8 mouse cellular contexts compared by ENCODE assay signal in genomic region chr12:24651642-24652342, GRCm38 (mm10). TPM values are rescaled to one million over a fixed set of nuclear protein-coding genes. Genes with fewer than 3 reads are reported as not detected.
DNase-seq lines count a peak whose midpoint lies in the region; ATAC-seq and TF ChIP-seq lines count a peak whose summit lies in the region.

No protein-coding gene starts in this region.

- intact Hi-C loops in heart, postnatal 36 days (cut with DNase I): loop anchor here (2.0 kb wide), 1 partner anchor 29 kb away; the partner anchor contains the start of gene Cys1

- peaks cover 6 to 9% of the 10 kb centered on the region in 2 experiments; a peak in 3 of 4 replicates for H3K4me1 ChIP-seq in ES-E14 (ENCODE audit: control insufficient read depth in 2 of 2, insufficient read depth in 2 of 2, low read length in 2 of 2, poor library complexity in 1 of 2)
- H3K4me1 ChIP-seq in forebrain, embryonic 15.5 days: peaks cover 31% of the 10 kb centered on the region
- peaks cover 21% of the 10 kb centered on the region for H3K4me1 ChIP-seq in lung, embryonic 14.5 days (ENCODE audit: insufficient read depth)
- H3K4me1 ChIP-seq in olfactory bulb, adult 2 months (ENCODE audit: control insufficient read depth, insufficient read depth, low read length): peaks cover 19% of the 10 kb centered on the region
- peaks cover 10% of the 10 kb centered on the region for H3K4me1 ChIP-seq in thymus, adult 2 months (replicated peaks; ENCODE audit: control insufficient read depth, insufficient read depth, low read length)

- no peaks in the 10 kb centered on the region for H3K9me3 ChIP-seq in ES-E14 (ENCODE audit: control insufficient read depth, insufficient read depth, low read depth, low read length)
- H3K9me3 ChIP-seq in forebrain, embryonic 15.5 days: no peaks in the 10 kb centered on the region
- H3K9me3 ChIP-seq in lung, embryonic 14.5 days (ENCODE audit: low read depth, low read length): no peaks in the 10 kb centered on the region

- peak; percentile 65 for ATAC-seq in forebrain, embryonic 15.5 days (replicated peaks)
- peak; percentile 84 for ATAC-seq in lung, embryonic 14.5 days (ENCODE audit: insufficient read depth)

- peak overlapping the region; percentile 83 to 90 for H3K4me3 ChIP-seq in ES-E14 (ENCODE audit: insufficient read depth in 1 of 2, low read depth in 1 of 2, low read length in 2 of 2, poor library complexity in 1 of 2, severe bottlenecking in 1 of 2)
- H3K4me3 ChIP-seq in forebrain, embryonic 15.5 days: peak overlapping the region; percentile 78
- peak overlapping the region; percentile 94 for H3K4me3 ChIP-seq in layer of hippocampus, adult 2 months
- H3K4me3 ChIP-seq in lung, embryonic 14.5 days (ENCODE audit: low read depth, low read length): peak overlapping the region; percentile 90
- H3K4me3 ChIP-seq in olfactory bulb, adult 2 months (ENCODE audit: insufficient read depth, low read depth, low read length): peak overlapping the region; percentile 82
- peak overlapping the region; percentile 74 for H3K4me3 ChIP-seq in thymus, adult 2 months (ENCODE audit: control insufficient read depth, insufficient read depth, low read length)

- peak overlapping the region; percentile 90 for H3K9ac ChIP-seq in ES-E14 (ENCODE audit: insufficient read depth, low read depth, low read length, poor library complexity, severe bottlenecking)
- peak overlapping the region; percentile 86 for H3K9ac ChIP-seq in forebrain, embryonic 15.5 days (replicated peaks)
- H3K9ac ChIP-seq in lung, embryonic 14.5 days: peak overlapping the region; percentile 99

- no peaks in the 10 kb centered on the region for H3K27me3 ChIP-seq in forebrain, embryonic 15.5 days
- H3K27me3 ChIP-seq in lung, embryonic 14.5 days (ENCODE audit: insufficient read depth, low read length): no peaks in the 10 kb centered on the region
- no peaks in the 10 kb centered on the region for H3K27me3 ChIP-seq in thymus, adult 2 months (ENCODE audit: control insufficient read depth, insufficient read depth, low read length)

- TF ChIP-seq CTCF in layer of hippocampus, adult 2 months (conservative IDR thresholded peaks at IDR 0.05): no peak
- TF ChIP-seq CTCF in lung, embryonic 14.5 days (IDR thresholded peaks at IDR 0.05; ENCODE audit: low read depth): no peak
- no peak for TF ChIP-seq CTCF in olfactory bulb, adult 2 months (IDR thresholded peaks at IDR 0.05; ENCODE audit: insufficient read depth, low read depth, low read length)
- TF ChIP-seq CTCF in thymus, adult 2 months (IDR thresholded peaks at IDR 0.05; ENCODE audit: borderline replicate concordance, control insufficient read depth, extremely low read depth, insufficient read depth, low read length, poor library complexity): 0 out of 2 replicates have a peak, but pooled peaks have one; percentile 7

- peak overlapping the region; percentile 76 for H3K4me2 ChIP-seq in forebrain, embryonic 15.5 days (replicated peaks)
- peak overlapping the region; percentile 72 for H3K4me2 ChIP-seq in lung, embryonic 14.5 days

- DNase-seq in ES-E14 (ENCODE audit: low read depth, low spot score): peak; percentile 96
- peak; percentile 91 for DNase-seq in cerebellum, adult 11-12 months
- DNase-seq in heart, postnatal 36 days: peak; percentile 98 to 99
- DNase-seq in layer of hippocampus, adult 2 months (ENCODE audit: low spot score in 2 of 2): peak; percentile 88 to 91
- DNase-seq in lung, embryonic 14.5 days: peak; percentile 98
- peak; percentile 89 for DNase-seq in thymus, adult 2 months

- in situ Hi-C loops in ES-E14 (cut with MboI; ENCODE audit: low sequenced_read_pairs in 2 of 2, unreplicated experiment in 2 of 2): no loop called here

- under 1% methylated on average over 36 of the region's 36 CpGs for WGBS in forebrain, embryonic 15.5 days
- 1% methylated on average over 36 of the region's 36 CpGs for WGBS in lung, embryonic 14.5 days
- 2% methylated on average over 36 of the region's 36 CpGs for WGBS in olfactory bulb, adult 2 months
- WGBS in thymus, adult 2 months: 3% methylated on average over 36 of the region's 36 CpGs

- peak overlapping the region; percentile 90 for H3K27ac ChIP-seq in ES-E14 (ENCODE audit: insufficient read depth, low read depth, low read length, poor library complexity, severe bottlenecking)
- peak overlapping the region; percentile 93 for H3K27ac ChIP-seq in forebrain, embryonic 15.5 days (replicated peaks)
- peak overlapping the region; percentile 96 for H3K27ac ChIP-seq in layer of hippocampus, adult 2 months
- H3K27ac ChIP-seq in lung, embryonic 14.5 days (ENCODE audit: low read depth): peak overlapping the region; percentile 98
- H3K27ac ChIP-seq in olfactory bulb, adult 2 months (ENCODE audit: insufficient read depth, low read depth, low read length): peak overlapping the region; percentile 74
- no peak overlapping the region for H3K27ac ChIP-seq in thymus, adult 2 months (ENCODE audit: control insufficient read depth, insufficient read depth, low read length)

- H3K36me3 ChIP-seq in ES-E14 (ENCODE audit: control insufficient read depth, insufficient read depth, low read length, poor library complexity, severe bottlenecking): peaks cover 24% of the 10 kb centered on the region
- H3K36me3 ChIP-seq in forebrain, embryonic 15.5 days: peaks cover 21% of the 10 kb centered on the region
- H3K36me3 ChIP-seq in lung, embryonic 14.5 days (ENCODE audit: insufficient read depth): peaks cover 32% of the 10 kb centered on the region
- no peaks in the 10 kb centered on the region for H3K36me3 ChIP-seq in thymus, adult 2 months (ENCODE audit: control insufficient read depth, insufficient read depth, low read length)

- TF ChIP-seq POLR2A in olfactory bulb, adult 2 months (IDR thresholded peaks at IDR 0.05; ENCODE audit: insufficient read depth, low read depth, low read length): peak; percentile 46; the same call in 1 of the 2 replicates
- no peak for TF ChIP-seq POLR2A in thymus, adult 2 months (IDR thresholded peaks at IDR 0.05; ENCODE audit: control insufficient read depth, extremely low read depth, insufficient read depth, low read length, poor library complexity)

TF ChIP-seq in ES-E14, 5 proteins besides CTCF, POLR2A, EP300 and RAD21:
- TF ChIP-seq MAFK (IDR thresholded peaks at IDR 0.05; ENCODE audit: insufficient read depth, low read depth, low read length) (no peak), HCFC1 (IDR thresholded peaks at IDR 0.05; ENCODE audit: borderline replicate concordance, insufficient read depth, low read length) (no peak), ZC3H11A (IDR thresholded peaks at IDR 0.05; ENCODE audit: borderline replicate concordance, low read depth, low read length) (no peak), ZNF384 (IDR thresholded peaks at IDR 0.05; ENCODE audit: low read depth, low read length) (no peak), CHD2 (IDR thresholded peaks at IDR 0.05; ENCODE audit: low read depth, low read length) (no peak)
TF ChIP-seq in ES-E14: peak in this region for 0.

RNA-seq across cellular contexts. Expression of gene Klf11, which starts 0.7 kb away (rescaled TPM):
- total RNA-seq in ES-E14 (2012; rRNA removed): 7.3 and 9.7 TPM in 2 replicates
- polyA plus RNA-seq in forebrain, embryonic 15.5 days (2015; fragmentation: Nextera tagmentation; extraction: Ambion mirVana): 16.6 and 17.7 TPM in 2 replicates
- 10 to 100 TPM; 10.9 to 16.4 TPM for total RNA-seq in heart, postnatal 36 days (2021)
- total RNA-seq in layer of hippocampus, adult 2 months (2021): 1 to 10 TPM; 3.9 to 4.4 TPM
- 12.3 and 13.4 TPM in 2 replicates for polyA plus RNA-seq in lung, embryonic 14.5 days (2014; fragmentation: Nextera tagmentation; extraction: Ambion mirVana)
- polyA plus RNA-seq in olfactory bulb, adult 2 months (2012; ENCODE audit: insufficient read depth, insufficient read length, low replicate concordance, missing spikeins): not detected in 2 replicates
- 4.9 and 6.5 TPM in 2 replicates for polyA plus RNA-seq in thymus, adult 2 months (2012; rRNA removed)

RNA-seq across cellular contexts. Expression of gene Cys1, which starts 29.8 kb away (rescaled TPM):
- not detected in 2 replicates for total RNA-seq in ES-E14 (2012; rRNA removed)
- 2.1 TPM in 2 replicates for polyA plus RNA-seq in forebrain, embryonic 15.5 days (2015; fragmentation: Nextera tagmentation; extraction: Ambion mirVana)
- total RNA-seq in heart, postnatal 36 days (2021): 1 to 10 TPM; 5.5 to 6.5 TPM
- 10 to 100 TPM; 22.8 to 28.6 TPM for total RNA-seq in layer of hippocampus, adult 2 months (2021)
- polyA plus RNA-seq in lung, embryonic 14.5 days (2014; fragmentation: Nextera tagmentation; extraction: Ambion mirVana): 1.3 and 2.4 TPM in 2 replicates
- not detected in 2 replicates for polyA plus RNA-seq in olfactory bulb, adult 2 months (2012; ENCODE audit: insufficient read depth, insufficient read length, low replicate concordance, missing spikeins)
- polyA plus RNA-seq in thymus, adult 2 months (2012; rRNA removed): 1.6 and 3.4 TPM in 2 replicates

RNA-seq across cellular contexts. Expression of gene Rrm2, which starts 56.2 kb away (rescaled TPM):
- total RNA-seq in ES-E14 (2012; rRNA removed): 98.6 and 112 TPM in 2 replicates
- 180 and 182 TPM in 2 replicates for polyA plus RNA-seq in forebrain, embryonic 15.5 days (2015; fragmentation: Nextera tagmentation; extraction: Ambion mirVana)
- total RNA-seq in heart, postnatal 36 days (2021): 1 to 10 TPM; 3.7 to 4.2 TPM
- total RNA-seq in layer of hippocampus, adult 2 months (2021): 1 to 10 TPM; 2.0 to 2.2 TPM
- 219 and 221 TPM in 2 replicates for polyA plus RNA-seq in lung, embryonic 14.5 days (2014; fragmentation: Nextera tagmentation; extraction: Ambion mirVana)
- polyA plus RNA-seq in olfactory bulb, adult 2 months (2012; ENCODE audit: insufficient read depth, insufficient read length, low replicate concordance, missing spikeins): not detected in 2 replicates
- polyA plus RNA-seq in thymus, adult 2 months (2012; rRNA removed): 77.4 and 166 TPM in 2 replicates

Comparison
In these comparisons a context has a peak if more than half of its experiments do, and no peak if none do; other contexts are left out.
1. RNA of gene Rrm2, which starts 56.2 kb away (polyA plus RNA-seq): 219 to 221 TPM in lung, embryonic 14.5 days, 180 to 182 TPM in forebrain, embryonic 15.5 days and 77.4 to 166 TPM in thymus, adult 2 months; not detected in olfactory bulb, adult 2 months; every median in the first group is over 10 times any median in the second.
2. Peak in every context shown above with its lines, with median percentiles within 50 percentile points of each other: DNase-seq, H3K4me3 ChIP-seq and H3K9ac ChIP-seq.